Mouse (Mus musculus) erythroid progenitor cell, adult 5-6 weeks (primary cell): Measurements from ENCODE around the gene Siva1. TPM values are rescaled to one million over a fixed set of nuclear protein-coding genes. Genes with fewer than 3 reads are reported as not detected.

Source experiments
- ATAC-seq: replicated peaks from 2 replicates; pipeline ENCODE4 v1.8.0; 2016; ENCODE audit warnings: moderate number of reproducible peaks, mild to moderate bottlenecking, moderate TSS enrichment, inconsistent platforms; ENCODE audit not compliant: poor library complexity, low FRiP score, severe bottlenecking
- total RNA-seq, 2 experiments: library from RNA; stranded (forward) in 1 of 2; stranded (reverse) in 1 of 2; fragments of 150-400 nt in 1 of 2; fragments of 186-747, 209-891 nt in 1 of 2; gene quantifications; 2 replicates each; pipeline versions ENCODE4 v1.2.3 to v1.2.4; 2015 to 2017; ENCODE audit warnings: low replicate concordance in 2 of 2

Siva1 gene
- total RNA-seq, 2 experiments from 2014 or later: 125 to 136 TPM

DNA sequence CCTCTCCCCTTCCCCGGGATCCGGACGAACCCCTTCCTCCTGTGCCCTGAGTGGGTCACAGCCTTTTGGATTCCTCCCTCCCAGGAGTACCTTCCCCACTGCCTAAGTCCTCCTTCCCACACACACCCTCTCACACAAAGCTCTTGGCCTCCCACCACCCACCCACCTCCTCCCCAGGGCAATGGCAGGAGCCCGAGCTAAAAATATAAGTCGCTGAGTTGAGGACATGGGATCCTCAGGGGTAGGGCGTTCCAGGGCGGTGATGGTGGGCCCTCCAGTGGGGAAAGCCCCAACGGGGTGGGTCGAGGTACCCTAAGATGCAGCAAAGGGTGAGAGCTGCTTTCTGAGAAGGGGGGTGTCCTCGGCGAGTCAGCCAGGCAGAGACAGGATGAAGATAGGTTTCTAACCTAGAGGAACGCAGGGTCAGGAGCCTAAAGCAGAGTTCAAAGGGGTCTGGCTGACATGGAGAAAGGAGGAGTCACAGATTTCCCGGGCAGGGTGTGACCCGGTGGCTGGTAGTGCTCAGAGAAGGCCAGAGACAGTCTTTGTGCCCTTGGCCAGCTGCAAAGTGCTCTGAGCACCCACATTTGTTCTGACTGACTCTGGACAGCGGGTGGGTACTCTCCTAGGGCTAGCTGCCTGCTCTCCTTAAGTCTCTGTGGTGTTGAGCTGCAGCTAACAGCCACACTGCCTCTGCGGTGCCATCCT lies 24.0 kb upstream of the Siva1 start:
- no peak for ATAC-seq

DNA sequence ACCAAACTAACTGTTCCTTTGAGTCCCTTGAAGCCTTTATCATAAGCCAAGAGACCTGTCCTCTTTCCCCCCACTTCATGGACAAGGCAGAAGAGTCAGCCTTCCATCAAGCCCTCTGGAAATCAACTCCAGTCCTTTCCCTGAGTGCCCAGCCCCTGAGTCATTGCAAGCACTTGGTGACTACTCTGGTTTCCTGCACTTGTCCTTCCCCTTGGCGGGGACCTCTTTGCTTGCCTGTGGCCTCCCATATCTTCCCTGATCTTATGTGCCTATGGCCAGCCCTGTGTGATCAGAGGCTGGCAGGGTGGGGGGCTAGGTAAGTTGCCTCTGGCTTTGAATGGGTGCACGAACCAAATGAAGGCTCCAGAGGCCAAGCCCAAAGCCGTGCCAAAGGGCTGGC lies 22.6 kb upstream of the Siva1 start:
- no peak for ATAC-seq

DNA sequence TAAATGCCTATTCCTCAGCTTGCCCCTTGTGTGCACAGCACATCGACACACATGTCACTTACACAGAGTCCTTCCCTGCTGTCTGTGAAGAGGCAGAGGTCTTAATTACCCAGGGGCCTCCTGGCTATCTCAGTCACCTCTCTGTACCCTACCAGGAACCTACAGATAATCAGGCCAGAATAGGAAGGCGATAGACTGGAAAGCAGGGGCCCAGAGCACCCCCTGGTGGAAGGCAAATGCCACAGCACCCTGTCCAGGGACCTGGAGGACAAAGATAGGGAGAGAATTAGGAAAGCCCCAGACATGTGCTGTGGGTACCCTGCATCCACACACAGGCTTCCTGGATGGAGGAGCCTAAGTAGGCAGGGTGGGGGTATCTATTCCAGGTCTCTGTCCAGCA lies 20.7 kb upstream of the Siva1 start:
- ATAC-seq: 0 out of 2 replicates have a peak, but pooled peaks have one; percentile 43

DNA sequence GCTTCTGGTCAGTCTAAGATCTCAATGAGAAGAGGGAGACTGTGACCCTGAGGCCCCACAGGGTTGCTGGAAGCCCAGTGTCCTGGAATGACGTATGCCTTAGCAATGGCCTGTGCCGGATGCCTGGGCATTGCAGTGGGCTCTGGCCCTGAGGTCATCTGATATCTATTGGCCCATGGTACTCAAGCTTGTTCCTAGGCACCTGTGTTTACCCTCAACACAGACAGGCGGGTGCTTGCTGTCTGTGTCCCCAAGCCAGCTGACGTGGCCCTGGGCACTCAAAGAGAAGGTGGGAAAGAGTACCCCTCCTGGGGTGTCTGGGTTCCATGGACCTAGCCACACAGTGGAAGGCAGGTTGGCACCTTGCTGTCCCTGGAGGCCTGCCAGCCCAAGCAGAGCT lies 18.8 kb upstream of the Siva1 start:
- ATAC-seq: no peak

DNA sequence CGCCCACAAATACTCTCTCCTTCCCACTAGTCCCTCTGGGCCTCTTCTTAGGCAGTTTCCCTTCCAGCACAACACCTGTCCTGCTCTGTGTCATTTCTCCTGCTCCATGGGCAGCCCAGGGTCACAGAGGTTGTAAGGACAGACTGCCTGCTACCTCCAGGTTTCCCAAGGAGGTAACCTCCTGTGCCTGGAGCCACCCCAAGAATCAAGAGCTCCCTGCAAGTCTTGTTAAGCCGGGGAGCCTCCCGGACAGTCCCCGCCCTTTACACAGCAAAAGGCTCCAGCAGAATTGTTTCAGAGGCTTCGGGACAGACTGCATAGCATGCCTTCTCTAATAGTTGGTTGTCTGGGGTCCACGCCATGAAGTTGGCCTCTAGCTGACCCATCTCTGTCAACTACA lies 18.0 kb upstream of the Siva1 start:
- no peak for ATAC-seq

DNA sequence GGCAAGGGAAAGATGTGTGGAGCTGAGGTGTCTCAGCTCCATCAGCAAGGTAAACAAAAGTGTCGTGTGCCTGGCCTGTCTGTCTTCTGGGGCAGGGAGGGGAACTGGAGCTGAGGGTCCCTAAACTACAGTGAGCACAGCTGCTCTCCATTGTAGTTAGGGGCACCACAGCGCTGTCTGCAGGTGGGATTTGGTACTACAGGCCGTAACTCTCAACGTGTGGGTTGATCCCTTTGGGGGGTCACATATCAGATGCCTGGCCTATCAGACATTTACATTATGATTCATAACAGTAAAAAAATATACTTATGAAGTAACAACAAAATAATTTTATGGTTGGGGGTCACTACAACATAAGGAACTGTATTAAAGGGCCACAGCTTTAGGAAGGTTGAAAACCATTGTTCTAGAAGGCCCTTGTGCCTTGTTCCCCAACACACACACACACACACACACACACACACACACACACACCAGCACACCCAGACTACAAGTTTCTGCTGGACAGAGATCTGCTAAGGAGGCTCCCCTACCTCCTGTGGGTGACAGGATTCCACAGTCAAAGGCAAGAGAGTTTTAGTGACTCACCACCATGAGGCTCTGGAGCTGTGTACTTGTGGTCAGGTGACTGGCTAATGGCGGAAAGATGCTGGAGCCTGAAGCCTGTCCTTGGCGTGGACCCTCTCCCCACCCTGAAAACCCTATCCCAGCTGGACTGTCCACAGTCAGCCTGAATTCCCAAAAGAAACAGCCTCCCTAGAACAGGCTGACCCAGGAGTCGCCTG lies 17.2 kb upstream of the Siva1 start:
- no peak for ATAC-seq

DNA sequence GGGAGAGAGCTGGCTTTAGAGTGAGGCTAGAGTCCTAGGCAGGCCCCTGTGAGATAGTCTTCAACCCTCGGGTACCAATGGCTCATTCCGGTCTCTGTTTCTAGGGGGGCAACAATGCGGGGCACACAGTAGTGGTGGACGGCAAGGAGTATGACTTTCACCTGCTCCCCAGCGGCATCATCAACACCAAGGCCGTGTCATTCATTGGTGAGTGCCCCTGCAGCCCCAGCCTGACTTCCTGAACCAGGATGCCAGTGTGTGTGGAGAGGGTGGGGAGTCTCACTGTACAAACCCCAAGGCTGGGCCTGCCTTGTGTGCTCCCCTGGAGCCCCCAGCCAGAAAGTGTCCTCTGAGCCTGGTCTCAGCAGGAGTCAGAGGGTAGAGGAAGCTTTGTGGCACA lies 16.3 kb upstream of the Siva1 start:
- ATAC-seq: no peak

DNA sequence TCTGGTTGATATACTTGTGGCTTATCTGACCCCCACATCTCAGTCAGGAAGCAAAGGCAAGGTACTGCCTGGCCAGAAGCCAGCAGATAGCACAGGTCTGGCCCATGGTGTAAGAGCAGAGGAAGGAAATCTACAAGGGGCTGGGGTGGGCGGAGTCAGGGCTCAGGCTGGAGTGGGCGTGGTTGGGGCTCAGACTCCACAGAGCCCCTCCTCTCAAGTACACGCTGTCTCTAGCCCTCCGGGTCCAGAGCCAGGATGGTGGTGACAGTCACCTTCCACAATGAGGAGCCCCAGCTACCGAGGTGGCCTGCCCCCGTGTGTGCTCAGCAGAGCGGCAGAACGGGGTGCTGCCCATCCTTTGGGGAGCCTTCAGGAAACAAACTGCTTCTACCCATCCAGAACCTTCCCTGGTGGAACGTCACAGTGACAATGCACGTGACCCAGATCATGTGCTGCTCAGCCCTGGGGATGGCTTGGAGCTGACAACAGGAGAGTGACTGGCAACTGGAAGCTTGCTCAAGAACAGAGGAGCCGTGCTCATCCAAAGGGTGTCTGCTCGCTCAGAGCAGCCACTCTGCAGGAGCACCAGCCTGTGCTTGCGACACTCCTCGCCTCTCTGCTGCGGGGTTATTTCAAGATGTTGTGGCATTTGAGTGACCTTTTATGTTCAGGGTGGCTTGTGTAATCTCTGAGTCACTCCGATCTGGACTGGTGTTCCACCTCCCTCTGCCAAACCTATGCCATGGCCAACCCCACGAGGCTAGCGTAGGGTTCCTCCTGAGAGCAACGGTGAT lies 15.4 kb upstream of the Siva1 start:
- ATAC-seq: no peak

DNA sequence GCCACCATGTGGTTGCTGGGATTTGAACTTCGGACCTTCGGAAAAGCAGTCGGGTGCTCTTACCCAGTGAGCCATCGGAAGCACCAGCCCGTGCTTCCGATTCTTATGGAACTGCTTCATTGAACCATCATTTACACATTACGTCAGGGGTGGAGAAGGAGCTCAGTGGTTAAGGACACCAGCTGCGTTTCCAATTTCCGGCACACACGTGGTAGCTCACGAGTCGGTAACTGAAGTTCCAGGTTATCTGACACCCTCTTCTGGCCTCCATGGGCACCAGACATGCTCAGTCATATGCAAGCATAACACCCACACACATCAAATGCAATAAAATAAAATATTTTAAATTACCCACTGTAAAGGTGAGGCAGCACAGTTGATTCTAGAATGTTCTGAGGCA lies 14.4 kb upstream of the Siva1 start:
- no peak for ATAC-seq

DNA sequence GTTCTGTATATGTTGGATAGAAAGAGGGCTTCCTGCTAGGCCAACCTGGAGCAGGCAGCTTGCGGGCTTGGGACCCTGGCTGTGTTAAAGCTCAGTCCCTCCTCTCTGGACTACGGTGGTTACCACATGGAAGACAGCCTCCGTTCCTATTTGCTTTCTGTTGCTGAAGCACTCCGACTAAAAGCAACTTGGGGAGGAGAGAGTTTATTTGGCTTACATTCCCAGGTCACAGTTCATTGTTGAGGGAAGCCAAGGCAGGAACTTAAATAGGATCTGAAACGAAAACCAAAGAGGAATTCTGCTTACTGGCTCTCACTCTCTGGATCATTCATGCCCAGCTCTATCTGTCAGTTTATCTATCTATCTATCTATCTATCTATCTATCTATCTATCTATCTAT lies 13.7 kb upstream of the Siva1 start:
- ATAC-seq: no peak

DNA sequence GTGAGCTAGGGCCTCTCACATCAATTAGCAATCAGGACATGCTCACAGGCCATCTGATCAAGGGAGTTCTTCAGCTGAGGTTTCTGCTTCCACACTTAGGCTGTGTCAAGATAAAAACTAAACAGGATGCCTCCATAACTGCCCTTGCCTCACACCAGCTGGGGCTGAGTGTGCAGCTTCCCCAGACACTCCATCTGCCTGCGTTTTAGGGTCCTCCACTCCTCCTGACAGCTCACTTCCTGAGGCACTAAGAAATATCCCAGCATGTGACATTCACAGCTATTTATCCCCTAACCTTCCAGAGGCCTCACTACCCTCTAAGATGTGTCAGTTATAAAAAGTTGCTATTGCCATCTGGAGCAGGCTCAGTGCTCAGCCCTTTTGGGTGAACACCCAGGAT lies 13.0 kb upstream of the Siva1 start:
- no peak for ATAC-seq

DNA sequence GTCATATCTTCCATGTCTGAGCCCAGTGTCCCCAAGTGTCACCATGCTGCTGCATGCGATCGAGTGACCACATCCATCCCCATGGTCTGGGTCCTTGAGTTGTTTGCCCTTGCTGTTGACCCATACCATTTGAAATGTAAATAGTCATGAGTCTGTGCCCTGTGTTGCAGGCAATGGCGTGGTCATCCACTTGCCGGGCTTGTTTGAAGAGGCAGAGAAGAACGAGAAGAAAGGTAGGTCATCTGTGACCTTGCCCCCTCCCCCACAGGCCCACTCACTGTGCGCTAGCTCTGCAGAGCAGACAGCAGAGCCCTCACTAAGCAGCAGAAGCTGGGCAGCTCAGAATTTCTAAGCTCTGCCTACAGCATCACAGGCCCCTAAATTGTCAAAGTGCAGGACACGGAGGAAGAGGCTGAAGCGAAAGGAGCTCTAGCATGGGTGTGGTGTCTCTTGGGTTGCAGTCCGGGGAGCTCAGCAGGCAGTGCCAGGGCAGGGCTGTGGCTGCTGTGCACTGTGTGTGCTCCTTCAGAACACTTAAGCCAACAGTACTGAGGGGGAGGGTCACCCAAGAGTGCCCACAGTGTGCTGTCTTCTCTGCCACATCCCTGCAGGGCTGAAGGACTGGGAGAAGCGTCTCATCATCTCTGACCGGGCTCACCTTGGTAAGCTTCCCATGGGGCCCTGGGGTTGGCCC lies 12.2 kb upstream of the Siva1 start:
- ATAC-seq: no peak

DNA sequence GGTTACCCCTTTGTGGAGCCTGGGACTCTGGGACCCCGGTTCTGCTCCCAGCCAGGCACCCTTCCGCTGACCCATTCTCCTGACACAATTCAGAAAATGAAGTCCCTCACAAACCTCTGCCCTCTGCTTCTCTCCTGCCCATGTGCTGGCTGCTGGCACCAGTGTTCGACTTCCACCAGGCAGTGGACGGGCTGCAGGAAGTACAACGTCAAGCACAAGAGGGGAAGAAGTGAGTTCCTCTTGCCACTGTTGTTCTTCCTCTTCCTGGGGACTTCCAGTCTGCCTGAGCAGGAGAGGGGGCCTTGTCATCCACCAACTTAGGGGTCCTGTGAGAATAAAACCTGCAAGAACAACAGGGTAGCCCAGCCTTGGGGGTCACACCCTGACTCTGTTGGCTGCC lies 11.6 kb upstream of the Siva1 start:
- no peak for ATAC-seq

DNA sequence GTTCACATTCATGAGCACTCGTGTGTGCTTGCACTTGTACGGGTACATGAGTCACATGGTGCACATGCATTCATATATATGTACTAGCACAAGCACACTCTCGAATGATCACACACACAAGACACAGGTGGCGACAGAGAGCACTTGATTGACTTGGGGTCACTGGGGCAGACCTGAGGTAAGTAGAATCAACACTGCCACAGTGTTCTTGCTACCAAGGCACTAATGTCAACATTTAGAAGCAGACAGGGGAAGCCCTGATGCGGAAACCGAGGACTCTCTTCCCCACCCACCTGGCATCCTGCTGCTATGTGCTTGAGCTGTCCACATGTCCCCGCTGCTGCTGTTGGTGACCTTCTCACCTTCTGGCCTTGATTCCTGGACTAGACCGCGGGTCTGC lies 10.8 kb upstream of the Siva1 start:
- no peak for ATAC-seq

DNA sequence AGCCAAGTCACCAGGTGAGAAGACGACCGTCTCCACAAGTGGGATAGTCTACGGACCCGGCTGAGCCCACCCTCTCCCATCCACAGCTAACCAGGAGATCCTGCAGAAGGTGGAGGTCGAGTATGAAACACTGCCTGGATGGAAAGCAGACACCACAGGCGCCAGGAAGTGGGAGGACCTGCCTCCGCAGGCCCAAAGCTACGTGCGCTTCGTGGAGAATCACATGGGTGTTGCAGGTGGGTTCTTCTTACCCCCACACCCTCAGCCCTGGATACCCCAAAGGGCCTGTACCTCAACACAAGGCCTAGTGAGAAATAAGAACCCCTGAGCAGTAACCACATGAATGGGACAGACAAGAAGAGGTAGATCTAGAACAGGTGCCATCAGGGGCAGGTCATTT lies 5.0 kb upstream of the Siva1 start:
- no peak for ATAC-seq

DNA sequence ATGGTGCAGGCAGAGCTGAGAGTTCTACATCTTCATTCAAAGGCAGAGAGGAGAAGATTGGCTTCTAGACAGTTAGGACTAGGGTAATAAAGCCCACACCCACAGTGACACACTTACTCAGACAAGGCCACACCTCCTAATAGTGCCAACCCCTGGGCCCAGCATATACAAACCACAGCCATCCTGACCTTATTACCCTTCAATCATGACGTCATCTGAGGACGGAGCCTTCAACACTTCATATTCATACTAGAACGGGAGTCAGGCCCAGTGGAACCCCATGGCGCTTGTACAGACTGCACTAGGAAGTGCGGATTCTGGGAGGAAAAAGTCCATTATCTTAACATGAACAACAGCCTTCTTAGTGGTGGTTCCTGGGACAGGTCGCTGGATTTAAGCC lies 1.4 kb upstream of the Siva1 start:
- no peak for ATAC-seq

DNA sequence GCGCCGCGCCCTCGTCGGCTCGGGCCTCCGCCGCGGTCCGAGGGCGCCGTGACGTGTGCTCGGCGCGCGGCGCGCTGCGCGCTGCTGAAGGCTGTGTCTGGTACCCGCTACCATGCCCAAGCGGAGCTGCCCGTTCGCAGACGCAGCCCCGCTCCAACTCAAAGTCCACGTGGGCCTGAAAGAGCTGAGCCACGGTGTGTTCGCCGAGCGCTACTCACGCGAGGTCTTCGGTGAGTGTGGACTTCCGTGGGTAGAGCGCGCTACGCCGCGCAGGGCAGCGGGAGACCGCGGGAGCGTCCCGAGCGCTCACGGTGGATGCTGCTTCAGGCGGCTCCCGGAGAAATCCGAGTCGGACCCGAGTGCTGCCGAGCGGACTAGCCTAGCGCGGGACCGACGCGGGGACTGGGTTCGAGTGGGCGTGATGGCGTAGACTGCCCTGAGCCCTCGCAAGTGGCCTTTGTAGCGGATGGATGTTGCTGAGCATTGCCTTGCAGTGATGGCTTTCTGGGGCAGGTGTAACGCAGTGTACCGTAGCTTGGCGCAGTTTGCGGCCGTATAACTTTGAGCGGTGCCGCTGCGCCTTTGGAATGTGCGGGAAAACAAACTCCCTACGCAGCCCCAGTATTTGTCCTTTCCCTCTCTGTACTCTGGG lies 502 bp downstream of the Siva1 start:
- peak; percentile 40 for ATAC-seq

DNA sequence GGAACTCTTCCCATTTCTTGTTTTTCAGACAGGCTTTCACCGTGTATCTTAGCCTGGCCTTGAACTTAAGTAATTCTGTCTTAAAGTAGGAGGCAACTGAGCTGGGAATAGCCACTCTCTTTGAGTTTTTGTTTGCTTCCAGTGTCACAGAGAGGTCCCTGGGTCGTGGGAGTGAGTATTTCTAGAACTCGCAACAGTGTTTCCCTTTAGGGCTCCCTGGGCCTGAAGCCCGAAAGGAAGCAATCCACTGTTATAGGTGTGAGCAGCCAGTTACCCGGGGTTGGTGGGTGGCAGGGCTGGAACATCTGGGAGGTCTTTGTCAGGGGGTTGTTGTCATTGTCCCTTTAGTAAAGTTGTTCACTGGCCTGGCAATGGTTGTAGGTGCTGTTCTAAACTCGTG lies 1.7 kb downstream of the Siva1 start:
- no peak for ATAC-seq

DNA sequence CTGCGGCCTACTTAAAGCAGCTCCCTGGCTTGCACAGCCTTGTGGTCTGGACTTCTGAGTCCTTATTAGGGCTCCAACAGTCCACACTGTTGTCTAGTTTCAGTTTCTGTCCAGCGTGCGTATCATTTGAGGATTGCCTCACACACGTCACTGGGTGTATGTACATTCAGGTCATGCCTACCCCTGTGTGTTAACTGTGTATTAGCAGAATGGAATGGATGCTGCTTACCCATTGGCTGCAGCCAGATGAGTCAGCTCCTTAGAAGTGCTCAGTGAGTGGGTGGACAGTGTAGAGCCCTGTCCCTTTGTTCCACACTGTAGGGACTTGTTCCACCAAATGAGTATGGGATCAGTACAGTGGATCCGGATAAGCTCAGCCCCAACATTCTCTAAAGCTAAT lies 3.6 kb downstream of the Siva1 start:
- no peak for ATAC-seq
